Mouse (Mus musculus) cerebellum, adult 2 months (tissue): ENCODE measurements around the gene Tsen34. TPM values are rescaled to one million over a fixed set of nuclear protein-coding genes. Genes with fewer than 3 reads are reported as not detected.
"Not testable (repeated sequence)": the region's sequence is repeated elsewhere in the genome, so short reads cannot be mapped to it uniquely, and the experiment has no call there.

Source experiments
- DNase-seq, 2 experiments: peaks; one replicate each; pipeline ENCODE4 v3.0.0; 2021
- H3K27ac ChIP-seq: fragments of 200-500 bp; 2 replicates; pipeline ENCODE4 v1.5.1; 2012; ENCODE audit warnings: low read length, control low read depth, inconsistent platforms; ENCODE audit not compliant: insufficient read depth
- H3K27me3 ChIP-seq: fragments of 200-500 bp; 2 replicates; pipeline ENCODE4 v1.6.1; 2012; ENCODE audit warnings: inconsistent platforms, mild to moderate bottlenecking, low read length, moderate library complexity; ENCODE audit not compliant: control insufficient read depth, insufficient read depth
- H3K4me1 ChIP-seq: fragments of 200-500 bp; 2 replicates; pipeline ENCODE4 v1.6.1; 2011; ENCODE audit warnings: low read length; ENCODE audit not compliant: control insufficient read depth, insufficient read depth
- H3K4me3 ChIP-seq: fragments of 200-500 bp; replicated peaks from 2 replicates; pipeline ENCODE3; 2011; ENCODE audit warnings: mild to moderate bottlenecking, low read depth, low read length, control low read depth; ENCODE audit not compliant: insufficient read depth
- CTCF ChIP-seq: fragments of 200-500 bp; IDR thresholded peaks from 2 replicates; pipeline ENCODE4 v1.5.1; 2011; ENCODE audit warnings: low read depth, mild to moderate bottlenecking, control low read depth, low read length, moderate library complexity, borderline replicate concordance; ENCODE audit not compliant: insufficient read depth
- POLR2A ChIP-seq: fragments of 200-500 bp; IDR thresholded peaks from 2 replicates; pipeline ENCODE4 v1.6.1; 2011; ENCODE audit warnings: low read length, control low read depth, borderline replicate concordance; ENCODE audit not compliant: insufficient read depth
- WGBS: fragments of 180-500 bp; shearing (Covaris S2); methylation state at CpG from one replicate; pipeline ENCODE4 v1.1.7; 2018; 5-methylcytosine and 5-hydroxymethylcytosine counted together
- polyA plus RNA-seq: library from polyadenylated mRNA; depleted of rRNA; stranded (reverse); fragments of >200 nt; gene quantifications from 2 replicates; pipeline ENCODE4 v1.2.3, GENCODE M21; 2012

Gene Tsen34
- polyA plus RNA-seq, 1 experiment: 112 TPM

DNA sequence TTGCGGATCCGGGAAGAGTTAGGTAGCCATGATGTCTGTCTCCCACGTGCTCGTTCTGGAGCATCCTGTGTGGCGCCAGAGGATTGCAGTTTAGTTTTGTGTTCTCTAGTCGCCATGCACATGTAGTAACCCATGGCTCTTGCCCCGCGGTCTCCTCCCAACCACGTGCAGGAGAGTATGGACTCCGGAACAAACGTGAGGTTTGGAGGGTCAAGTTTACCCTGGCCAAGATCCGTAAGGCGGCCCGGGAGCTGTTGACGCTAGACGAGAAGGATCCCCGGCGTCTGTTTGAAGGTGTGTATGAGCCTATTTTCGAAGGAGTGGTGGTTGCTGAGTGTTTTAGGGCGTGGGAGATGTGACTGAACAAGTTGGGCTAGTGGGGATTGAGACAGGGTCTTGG, 11.8 kb downstream of the Tsen34 start:
- Histone ChIP-seq H3K4me3 (peak overlapping the region; percentile 87), H3K4me1 (peaks cover 8% of the 10 kb centered on the region), H3K27me3 (no peaks in the 10 kb centered on the region), H3K27ac (peak overlapping the region; percentile 82; the same call in 1 of the 2 replicates)
- WGBS: under 1% methylated on average over 20 of the region's 20 CpGs
- DNase-seq: no peak
- no peak for TF ChIP-seq CTCF
- TF ChIP-seq POLR2A: no peak

DNA sequence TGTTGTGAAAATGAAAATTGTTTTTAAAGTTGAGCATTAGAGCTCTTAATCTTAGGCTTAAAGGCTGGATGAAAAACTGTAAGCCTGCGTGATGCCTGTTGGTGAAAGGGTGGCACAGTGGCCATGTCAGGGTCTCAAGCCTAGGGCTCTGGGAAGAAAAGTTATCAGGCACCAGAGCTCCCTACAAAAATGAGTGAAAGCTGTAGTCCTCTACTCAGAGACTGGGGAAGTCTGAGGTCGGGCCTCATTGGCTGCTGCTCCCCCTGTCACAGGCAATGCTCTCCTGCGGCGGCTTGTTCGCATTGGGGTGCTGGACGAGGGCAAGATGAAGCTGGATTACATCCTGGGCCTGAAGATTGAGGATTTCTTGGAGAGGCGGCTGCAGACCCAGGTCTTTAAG, 12.8 kb downstream of the Tsen34 start:
- 7% methylated on average over 7 of the region's 7 CpGs for WGBS
- H3K4me1 ChIP-seq, H3K27ac ChIP-seq, DNase-seq, H3K27me3 ChIP-seq: not testable (repeated sequence)
- H3K4me3 ChIP-seq: peak overlapping the region; percentile 31

DNA sequence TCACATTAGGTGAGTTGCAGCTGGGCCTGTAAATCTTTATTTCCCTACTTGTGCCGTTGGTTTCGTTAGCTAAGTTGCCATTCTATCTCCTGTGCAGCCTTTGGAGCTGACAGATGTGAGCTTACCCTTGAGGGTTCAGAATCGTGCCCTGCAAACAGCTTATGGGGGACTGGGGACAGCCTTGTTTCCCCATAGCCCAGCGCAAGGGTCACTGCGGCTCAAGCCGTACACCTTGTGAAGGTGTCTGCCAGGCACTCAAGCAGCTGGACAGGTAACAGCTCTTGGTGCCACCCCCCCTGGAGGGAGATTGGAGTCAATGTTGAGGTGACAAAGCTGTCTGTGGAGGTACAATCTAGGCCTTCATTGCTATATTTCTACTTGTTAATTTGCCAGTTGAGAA, 13.2 kb downstream of the Tsen34 start:
- DNase-seq: no peak
- Histone ChIP-seq H3K4me3 (peak overlapping the region; percentile 0), H3K4me1 (peaks cover 8% of the 10 kb centered on the region), H3K27me3 (no peaks in the 10 kb centered on the region), H3K27ac (no peak overlapping the region)
- no peak for TF ChIP-seq POLR2A
- TF ChIP-seq CTCF: no peak
- 19% methylated on average over 6 of the region's 6 CpGs for WGBS

DNA sequence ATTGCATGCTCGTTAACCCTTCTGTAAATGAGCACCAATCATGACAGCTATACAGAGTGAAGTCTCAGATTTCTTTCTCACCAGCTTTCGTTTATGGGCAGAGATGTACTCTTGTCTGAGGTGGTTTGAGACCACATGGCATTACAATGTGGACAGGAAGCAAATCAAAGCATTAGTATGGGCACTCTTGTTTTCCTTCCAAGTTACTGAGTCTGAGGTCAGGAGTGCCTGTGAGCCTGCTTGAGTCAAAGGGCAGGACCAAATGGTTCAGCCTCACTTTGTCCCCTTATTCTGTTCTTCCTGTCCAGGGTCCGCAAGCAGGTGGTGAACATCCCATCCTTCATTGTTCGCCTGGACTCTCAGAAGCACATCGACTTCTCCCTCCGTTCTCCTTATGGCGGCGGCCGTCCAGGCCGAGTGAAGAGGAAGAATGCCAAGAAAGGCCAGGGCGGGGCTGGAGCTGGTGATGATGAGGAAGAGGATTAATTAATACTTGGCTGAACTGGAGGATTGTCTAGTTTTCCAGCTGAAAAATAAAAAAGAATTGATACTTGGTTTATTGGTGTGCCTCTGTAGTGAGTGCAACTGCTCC, 13.8 kb downstream of the Tsen34 start:
- no peak for TF ChIP-seq POLR2A
- no peak for TF ChIP-seq CTCF
- Histone ChIP-seq H3K27ac (no peak overlapping the region), H3K4me3 (no peak overlapping the region), H3K4me1 (peaks cover 8% of the 10 kb centered on the region), H3K27me3 (no peaks in the 10 kb centered on the region)
- no peak for DNase-seq
- WGBS: 18% methylated on average over 11 of the region's 11 CpGs

DNA sequence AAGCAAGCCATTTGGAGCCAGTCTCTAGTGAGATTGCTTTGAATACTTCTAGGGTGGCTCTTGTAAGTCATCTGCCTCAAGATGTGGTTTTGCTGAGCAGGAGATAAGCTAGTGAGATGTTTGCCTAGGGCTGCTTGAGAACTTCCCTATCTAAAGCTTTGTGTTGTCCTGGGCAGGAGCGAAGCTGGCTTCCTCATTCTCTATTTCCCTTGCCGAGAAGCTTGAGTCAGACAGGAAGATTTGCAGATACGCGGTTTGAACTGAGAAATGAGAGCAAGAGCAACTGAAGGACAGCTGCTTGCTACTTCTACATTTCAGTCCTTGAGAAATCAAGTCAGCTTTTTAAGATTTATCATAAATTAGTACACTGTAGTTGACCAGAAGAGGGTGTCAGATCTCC, 14.4 kb downstream of the Tsen34 start:
- DNase-seq: no peak
- Histone ChIP-seq H3K4me3 (no peak overlapping the region), H3K27me3 (no peaks in the 10 kb centered on the region), H3K4me1 (peaks cover 8% of the 10 kb centered on the region), H3K27ac (no peak overlapping the region)
- 74% methylated on average over 4 of the region's 4 CpGs for WGBS
- TF ChIP-seq CTCF: no peak

DNA sequence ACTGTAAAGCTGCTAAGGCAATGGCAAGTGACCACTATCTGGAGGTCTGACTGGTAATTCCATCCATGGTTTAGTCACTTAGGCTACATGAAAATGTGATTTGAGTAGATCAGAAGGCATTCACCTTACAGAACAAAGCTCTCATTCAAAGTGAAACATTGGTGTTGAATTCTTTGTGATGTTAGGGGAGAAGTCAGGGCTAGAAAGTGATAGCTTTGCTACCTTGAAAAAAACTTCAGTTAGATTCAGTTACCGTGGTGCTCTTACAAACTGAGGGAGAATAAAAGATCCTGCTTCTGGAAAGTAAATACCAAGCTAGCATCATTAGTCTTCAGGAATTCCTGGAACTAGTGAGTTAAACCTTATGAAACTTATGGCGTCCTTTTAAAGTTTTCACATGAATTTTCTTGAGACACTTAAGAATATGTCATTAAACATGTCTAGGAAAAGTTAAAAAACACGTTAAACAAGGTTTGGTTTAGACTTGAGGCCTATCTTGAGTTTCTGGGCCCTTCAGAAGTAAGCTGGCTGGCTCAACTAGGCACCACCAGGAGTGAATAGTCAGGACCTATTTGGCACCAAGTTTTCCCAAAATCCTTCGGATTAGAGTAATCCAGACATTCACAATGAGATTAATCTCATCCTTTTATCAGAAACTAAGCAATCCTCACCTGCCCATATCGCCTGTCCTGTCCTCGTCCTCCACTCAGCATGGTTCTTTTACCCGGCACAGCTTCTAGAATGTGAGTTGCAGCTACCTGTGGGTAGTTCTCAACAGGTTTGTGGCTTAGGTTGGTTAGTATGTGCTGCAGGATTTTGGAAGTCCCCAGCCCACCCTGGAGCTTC, 15.1 kb downstream of the Tsen34 start:
- no peak overlapping the region for H3K4me3 ChIP-seq
- H3K4me1 ChIP-seq: peaks cover 8% of the 10 kb centered on the region
- TF ChIP-seq POLR2A (no peak), CTCF (no peak)
- no peak for DNase-seq
- H3K27ac ChIP-seq: no peak overlapping the region
- H3K27me3 ChIP-seq: no peaks in the 10 kb centered on the region
- WGBS: 39% methylated on average over 7 of the region's 7 CpGs

DNA sequence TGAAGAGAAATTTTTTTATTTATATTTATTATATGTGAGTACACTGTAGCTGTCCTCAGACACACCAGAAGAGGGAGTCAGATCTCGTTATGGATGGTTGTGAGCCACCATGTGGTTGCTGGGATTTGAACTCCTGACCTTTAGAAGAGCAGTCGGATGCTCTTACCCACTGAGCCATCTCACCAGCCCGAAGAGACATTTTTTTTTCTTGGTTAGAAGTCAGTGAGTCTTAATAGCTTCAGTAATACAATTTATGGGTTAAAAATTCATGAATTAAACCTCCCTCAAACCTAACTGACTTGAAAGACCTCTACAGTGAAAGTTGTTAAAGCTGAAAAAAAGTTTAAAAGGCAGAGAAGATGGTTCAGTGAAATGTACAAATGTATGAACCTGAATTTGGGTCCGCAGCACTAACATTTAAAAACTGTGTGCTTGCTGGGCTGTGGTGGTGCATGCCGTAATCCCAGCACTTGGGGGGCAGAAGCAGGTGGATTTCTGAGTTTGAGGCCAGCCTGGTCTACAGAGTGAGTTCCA, 15.9 kb downstream of the Tsen34 start:
- not testable (repeated sequence) for DNase-seq, H3K4me1 ChIP-seq, H3K27me3 ChIP-seq, H3K4me3 ChIP-seq, H3K27ac ChIP-seq
- 36% methylated on average over 5 of the region's 5 CpGs for WGBS

DNA sequence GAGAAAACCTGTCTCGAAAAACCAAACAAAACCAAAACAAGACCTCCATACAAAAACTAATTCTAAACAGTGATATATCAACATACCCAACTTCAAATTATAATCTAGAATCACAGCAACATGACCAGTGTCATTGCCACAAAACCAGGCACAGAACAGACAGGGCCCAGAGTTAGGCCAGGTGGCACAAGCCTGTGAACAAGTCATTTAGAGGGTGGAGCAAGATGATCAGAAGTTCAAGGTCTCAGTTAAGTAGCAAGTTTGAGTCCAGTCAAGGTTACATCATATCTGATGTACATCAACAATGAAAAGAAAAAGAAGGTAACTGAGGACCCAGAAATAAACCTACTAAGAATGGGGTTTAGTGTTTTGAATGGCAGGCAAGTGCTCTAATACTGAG, 16.3 kb downstream of the Tsen34 start:
- TF ChIP-seq POLR2A (no peak), CTCF (no peak)
- Histone ChIP-seq H3K4me1 (peaks cover 8% of the 10 kb centered on the region), H3K27ac (no peak overlapping the region), H3K27me3 (no peaks in the 10 kb centered on the region), H3K4me3 (no peak overlapping the region)
- 78% methylated on average over 1 of the region's 1 CpGs for WGBS
- DNase-seq: no peak
